Comparison of ENCODE assay signal across 8 mouse cellular contexts in genomic region chr11:96286739-96287385, GRCm38 (mm10). TPM values are rescaled to one million over a fixed set of nuclear protein-coding genes. Genes with fewer than 3 reads are reported as not detected.
A peak's percentile ranks its signal among the peaks of the same experiment; 100 is the strongest.
DNase-seq lines count a peak whose midpoint lies in the region; ATAC-seq and TF ChIP-seq lines count a peak whose summit lies in the region.

No protein-coding gene starts in this region.

- under 1% methylated on average over 55 of the region's 55 CpGs for WGBS in stomach, postnatal 0 days

- peak overlapping the region; percentile 45 for H3K4me3 ChIP-seq in stomach, postnatal 0 days (ENCODE audit: low read depth, low read length)

- no peak for TF ChIP-seq EP300 in stomach, postnatal 0 days (optimal IDR thresholded peaks at IDR 0.05)

- H3K27ac ChIP-seq in stomach, postnatal 0 days (replicated peaks) = peak overlapping the region; percentile 88

- ATAC-seq in stomach, postnatal 0 days (ENCODE audit: low FRiP score, low TSS enrichment) = peak; percentile 16; the same call in 1 of the 2 replicates

- 0 out of 2 replicates have a peak, but pooled peaks cover 2% of the 10 kb centered on the region for H3K4me1 ChIP-seq in stomach, postnatal 0 days (replicated peaks; ENCODE audit: control insufficient read depth, insufficient read depth)

- no peak for TF ChIP-seq CTCF in stomach, postnatal 0 days (IDR thresholded peaks at IDR 0.05; ENCODE audit: low read depth)

- peak overlapping the region; percentile 67 for H3K9ac ChIP-seq in stomach, postnatal 0 days (ENCODE audit: low read length)

- peaks cover 22% of the 10 kb centered on the region for H3K27me3 ChIP-seq in stomach, postnatal 0 days (ENCODE audit: control insufficient read depth, insufficient read depth, low read length)

- intact Hi-C loops in left cerebral cortex, postnatal 4 days (cut with DNase I) = no loop called here

- peak overlapping the region; percentile 68 for H3K4me2 ChIP-seq in stomach, postnatal 0 days (replicated peaks; ENCODE audit: low read depth)

- peak; percentile 81 for DNase-seq in adrenal gland, adult 2 months
- DNase-seq in adrenal gland, postnatal 4 days (ENCODE audit: low spot score in 2 of 2) = no peak
- peak; percentile 63 for DNase-seq in urinary bladder, adult 2 months (ENCODE audit: low spot score)
- DNase-seq in urinary bladder, postnatal 10 days (ENCODE audit: low spot score) = no peak
- peak; percentile 72 to 84 for DNase-seq in kidney, postnatal 4 days
- DNase-seq in stomach, postnatal 0 days (ENCODE audit: low spot score) = no peak
- DNase-seq in left cerebral cortex, adult 9 months (ENCODE audit: low spot score in 2 of 2) = no peak
- DNase-seq in left cerebral cortex, postnatal 4 days = no peak

- H3K9me3 ChIP-seq in stomach, postnatal 0 days (ENCODE audit: control insufficient read depth, low read length) = no peaks in the 10 kb centered on the region

- H3K36me3 ChIP-seq in stomach, postnatal 0 days (ENCODE audit: control insufficient read depth, insufficient read depth, low read length) = no peaks in the 10 kb centered on the region

RNA-seq across cellular contexts. Expression of gene Hoxb7, which starts 0.4 kb away (rescaled TPM):
- 10 to 100 TPM; 46.4 to 46.7 TPM for total RNA-seq in adrenal gland, adult 2 months (2021)
- 48.8 and 55.9 TPM in 2 replicates for polyA plus RNA-seq in adrenal gland, adult 2 months (2012; rRNA removed)
- total RNA-seq in adrenal gland, postnatal 4 days (2021) = 10 to 100 TPM; 39.4 to 49.8 TPM
- 9.5 and 9.6 TPM in 2 replicates for polyA plus RNA-seq in urinary bladder, adult 2 months (2012; rRNA removed)
- polyA plus RNA-seq in stomach, postnatal 0 days (2015; fragmentation: Nextera tagmentation; extraction: Ambion mirVana) = 5.5 and 6.0 TPM in 2 replicates
- not detected for total RNA-seq in left cerebral cortex, postnatal 4 days (2021)

RNA-seq across cellular contexts. Expression of gene Hoxb8, which starts 5.2 kb away (rescaled TPM):
- 10 to 100 TPM; 67.3 to 93.9 TPM for total RNA-seq in adrenal gland, adult 2 months (2021)
- polyA plus RNA-seq in adrenal gland, adult 2 months (2012; rRNA removed) = 357 and 428 TPM in 2 replicates
- total RNA-seq in adrenal gland, postnatal 4 days (2021) = 10 to 100 TPM; 58.4 to 61.2 TPM
- polyA plus RNA-seq in urinary bladder, adult 2 months (2012; rRNA removed) = 12.0 and 13.4 TPM in 2 replicates
- 0.42 and 0.83 TPM in 2 replicates for polyA plus RNA-seq in stomach, postnatal 0 days (2015; fragmentation: Nextera tagmentation; extraction: Ambion mirVana)
- total RNA-seq in left cerebral cortex, postnatal 4 days (2021) = not detected

RNA-seq across cellular contexts. Expression of gene Hoxb6, which starts 5.4 kb away (rescaled TPM):
- 10 to 100 TPM; 33.0 to 72.2 TPM for total RNA-seq in adrenal gland, adult 2 months (2021)
- 201 and 210 TPM in 2 replicates for polyA plus RNA-seq in adrenal gland, adult 2 months (2012; rRNA removed)
- total RNA-seq in adrenal gland, postnatal 4 days (2021) = 10 to 100 TPM; 43.6 to 47.9 TPM
- polyA plus RNA-seq in urinary bladder, adult 2 months (2012; rRNA removed) = 12.9 and 13.7 TPM in 2 replicates
- 6.9 and 7.9 TPM in 2 replicates for polyA plus RNA-seq in stomach, postnatal 0 days (2015; fragmentation: Nextera tagmentation; extraction: Ambion mirVana)
- not detected for total RNA-seq in left cerebral cortex, postnatal 4 days (2021)

RNA-seq across cellular contexts. Expression of gene Hoxb9, which starts 15.6 kb away (rescaled TPM):
- total RNA-seq in adrenal gland, adult 2 months (2021) = 100 to 1,000 TPM; 183 to 377 TPM
- polyA plus RNA-seq in adrenal gland, adult 2 months (2012; rRNA removed) = 156 and 180 TPM in 2 replicates
- 10 to 100 TPM; 86.0 to 93.6 TPM for total RNA-seq in adrenal gland, postnatal 4 days (2021)
- 2.7 and 3.2 TPM in 2 replicates for polyA plus RNA-seq in urinary bladder, adult 2 months (2012; rRNA removed)
- polyA plus RNA-seq in stomach, postnatal 0 days (2015; fragmentation: Nextera tagmentation; extraction: Ambion mirVana) = 0.05 and 0.06 TPM in 2 replicates
- total RNA-seq in left cerebral cortex, postnatal 4 days (2021) = not detected

RNA-seq across cellular contexts. Expression of gene Hoxb5, which starts 16.3 kb away (rescaled TPM):
- total RNA-seq in adrenal gland, adult 2 months (2021) = 10 to 100 TPM; 15.2 to 31.6 TPM
- 43.4 and 45.6 TPM in 2 replicates for polyA plus RNA-seq in adrenal gland, adult 2 months (2012; rRNA removed)
- total RNA-seq in adrenal gland, postnatal 4 days (2021) = 10 to 100 TPM; 26.5 to 27.8 TPM
- 5.8 and 7.4 TPM in 2 replicates for polyA plus RNA-seq in urinary bladder, adult 2 months (2012; rRNA removed)
- 7.5 and 8.2 TPM in 2 replicates for polyA plus RNA-seq in stomach, postnatal 0 days (2015; fragmentation: Nextera tagmentation; extraction: Ambion mirVana)
- total RNA-seq in left cerebral cortex, postnatal 4 days (2021) = not detected

Comparison
In these comparisons a context has a peak if more than half of its experiments do, and no peak if none do; other contexts are left out.
1. DNase-seq: peak in adrenal gland, adult 2 months (single experiment), urinary bladder, adult 2 months (single experiment) and kidney, postnatal 4 days (2 of 2); none in adrenal gland, postnatal 4 days (0 of 2), urinary bladder, postnatal 10 days (single experiment), stomach, postnatal 0 days (single experiment), left cerebral cortex, adult 9 months (0 of 2) and left cerebral cortex, postnatal 4 days (single experiment).
2. RNA of gene Hoxb7, which starts 0.4 kb away (total RNA-seq): 39.4 to 49.8 TPM in adrenal gland, postnatal 4 days and 46.4 to 46.7 TPM in adrenal gland, adult 2 months; not detected in left cerebral cortex, postnatal 4 days; every median in the first group is over 10 times any median in the second.
3. RNA of gene Hoxb8, which starts 5.2 kb away (total RNA-seq): 67.3 to 93.9 TPM in adrenal gland, adult 2 months and 58.4 to 61.2 TPM in adrenal gland, postnatal 4 days; not detected in left cerebral cortex, postnatal 4 days; every median in the first group is over 10 times any median in the second.
4. RNA of gene Hoxb6, which starts 5.4 kb away (total RNA-seq): 33.0 to 72.2 TPM in adrenal gland, adult 2 months and 43.6 to 47.9 TPM in adrenal gland, postnatal 4 days; not detected in left cerebral cortex, postnatal 4 days; every median in the first group is over 10 times any median in the second.